Mouse (Mus musculus) liver, embryonic 14.5 days (tissue): Measurements from ENCODE around the gene Ghr. TPM values are rescaled to one million over a fixed set of nuclear protein-coding genes. Genes with fewer than 3 reads are reported as not detected.
A peak's percentile ranks its signal among the peaks of the same experiment; 100 is the strongest.

Source experiments
- ATAC-seq: fragments of 200-750 bp; cut with Nextera tagmentation; 2 replicates; pipeline ENCODE4 v1.8.0; 2017; ENCODE audit warnings: moderate number of reproducible peaks, mild to moderate bottlenecking, moderate library complexity; ENCODE audit not compliant: insufficient read depth
- DNase-seq, 3 experiments: peaks; one replicate each; pipeline ENCODE4 v3.0.0-alpha.2; 2012 to 2013; ENCODE audit warnings: low read depth in 3 of 3, low spot score in 3 of 3
- H3K27ac ChIP-seq: fragments of 300-500 bp; sonication (generic); 2 replicates; pipeline ENCODE4 v1.5.1; 2014; ENCODE audit warnings: moderate library complexity, mild to moderate bottlenecking, control low read depth, inconsistent platforms
- H3K27me3 ChIP-seq: fragments of 300-500 bp; sonication (generic); 2 replicates; pipeline ENCODE4 v1.6.1; 2014; ENCODE audit warnings: mild to moderate bottlenecking, low read length, moderate library complexity; ENCODE audit not compliant: control insufficient read depth, insufficient read depth
- H3K36me3 ChIP-seq: fragments of 300-500 bp; sonication (generic); replicated peaks from 2 replicates; pipeline ENCODE4 v1.6.1; 2014; ENCODE audit warnings: low read depth; ENCODE audit not compliant: control insufficient read depth, insufficient read depth
- H3K4me1 ChIP-seq, 2 experiments: fragments of 200-500 bp in 1 of 2; fragments of 300-500 bp in 1 of 2; sonication (generic) in 1 of 2; replicated peaks; 2 replicates each; pipeline ENCODE4 v1.6.1; 2012 to 2014; ENCODE audit warnings: antibody characterized with exemption in 1 of 2, inconsistent platforms in 1 of 2, low read length in 1 of 2; ENCODE audit not compliant: control insufficient read depth in 2 of 2, insufficient read depth in 2 of 2
- H3K4me2 ChIP-seq: fragments of 300-500 bp; sonication (generic); 2 replicates; pipeline ENCODE4 v1.6.1; 2014; ENCODE audit warnings: low read depth, mild to moderate bottlenecking, control low read depth, moderate library complexity
- H3K4me3 ChIP-seq, 2 experiments: fragments of 200-500 bp in 1 of 2; fragments of 300-500 bp in 1 of 2; sonication (generic) in 1 of 2; 2 replicates each; pipeline ENCODE4 v1.5.1; 2012 to 2014; ENCODE audit warnings: low read depth in 2 of 2, low read length in 2 of 2, mild to moderate bottlenecking in 2 of 2, control low read depth in 1 of 2, inconsistent platforms in 1 of 2, moderate library complexity in 1 of 2; ENCODE audit not compliant: insufficient read depth in 1 of 2
- H3K9ac ChIP-seq: fragments of 300-500 bp; sonication (generic); replicated peaks from 2 replicates; pipeline ENCODE4 v1.6.1; 2014; ENCODE audit warnings: mild to moderate bottlenecking, control low read depth, moderate library complexity
- H3K9me3 ChIP-seq: fragments of 300-500 bp; sonication (generic); 2 replicates; pipeline ENCODE4 v1.6.1; 2016; ENCODE audit warnings: low read length, mixed read lengths; ENCODE audit not compliant: control insufficient read depth
- CTCF ChIP-seq: IDR thresholded peaks from 2 replicates; pipeline ENCODE4 v1.5.1; 2016; ENCODE audit warnings: antibody characterized with exemption, low read depth, control low read depth
- EP300 ChIP-seq: IDR thresholded peaks from 2 replicates; pipeline ENCODE4 v1.6.1; 2016; ENCODE audit warnings: antibody characterized with exemption, low read depth
- WGBS: fragments of 180-500 bp; shearing (Covaris S2); extraction: QIAGEN DNeasy Blood & Tissue Kit; methylation state at CpG from one replicate; pipeline ENCODE4 v1.1.7; 2014; ENCODE audit not compliant: insufficient replicate concordance; 5-methylcytosine and 5-hydroxymethylcytosine counted together
- polyA plus RNA-seq, 2 experiments: library from polyadenylated mRNA; depleted of rRNA in 1 of 2; stranded (reverse) in 1 of 2; unstranded in 1 of 2; fragments of >200 nt; fragmentation: Nextera tagmentation in 1 of 2; extraction: Ambion mirVana in 1 of 2; gene quantifications; 2 replicates each; pipeline versions ENCODE4 v1.2.1 to v1.2.3; 2012 to 2014

The Ghr gene
- polyA plus RNA-seq, 2 experiments: 6.9 to 18.3 TPM

GRCm38 (mm10) chr15:3464754-3465153 is 118.5 kb downstream of the Ghr start:
- Histone ChIP-seq H3K9me3 (no peaks in the 10 kb centered on the region), H3K9ac (no peak overlapping the region), H3K27ac (no peak overlapping the region; the same call in 1 of the 2 replicates), H3K36me3 (no peaks in the 10 kb centered on the region), H3K4me3 (no peak overlapping the region), H3K27me3 (no peaks in the 10 kb centered on the region), H3K4me1 (no peaks in the 10 kb centered on the region; a peak in 1 of 4 replicates), H3K4me2 (peak overlapping the region; percentile 22; the same call in 1 of the 2 replicates)
- DNase-seq (peak; percentile 13 to 29 (median 26)), ATAC-seq (peak; percentile 68; the same call in 1 of the 2 replicates)
- WGBS: 54% methylated on average over 4 of the region's 4 CpGs
- TF ChIP-seq EP300 (no peak), CTCF (no peak)

- no peak for ATAC-seq
- H3K9me3 ChIP-seq: no peaks in the 10 kb centered on the region
- no peak overlapping the region for H3K4me2 ChIP-seq
- no peak for DNase-seq
- no peaks in the 10 kb centered on the region for H3K27me3 ChIP-seq
- no peak overlapping the region for H3K27ac ChIP-seq
- no peak overlapping the region for H3K9ac ChIP-seq
- H3K4me3 ChIP-seq: no peak overlapping the region
- no peaks in the 10 kb centered on the region for H3K4me1 ChIP-seq
- no peaks in the 10 kb centered on the region for H3K36me3 ChIP-seq
- 72% methylated on average over 4 of the region's 4 CpGs for WGBS
- TF ChIP-seq EP300 (no peak), CTCF (no peak)
These were observed 126.7 kb downstream of the Ghr start for GRCm38 (mm10) chr15:3456543-3456942.

- ATAC-seq: no peak
These were observed 127.7 kb downstream of the Ghr start for GRCm38 (mm10) chr15:3455572-3455971.

GRCm38 (mm10) chr15:3452080-3452752 is 131.1 kb downstream of the Ghr start:
- no peak for ATAC-seq
- no peaks in the 10 kb centered on the region for H3K9me3 ChIP-seq

More at GRCm38 (mm10) chr15:3455572-3455971, 127.7 kb downstream of the Ghr start:
- no peak overlapping the region for H3K4me2 ChIP-seq
- H3K4me1 ChIP-seq: no peaks in the 10 kb centered on the region
- H3K4me3 ChIP-seq: no peak overlapping the region
- no peak overlapping the region for H3K9ac ChIP-seq
- TF ChIP-seq CTCF: no peak
- no peak for TF ChIP-seq EP300
- no peak for DNase-seq
- H3K9me3 ChIP-seq: no peaks in the 10 kb centered on the region
- no peaks in the 10 kb centered on the region for H3K36me3 ChIP-seq
- H3K27ac ChIP-seq: no peak overlapping the region
- H3K27me3 ChIP-seq: no peaks in the 10 kb centered on the region

GRCm38 (mm10) chr15:3449564-3449963 is 133.7 kb downstream of the Ghr start:
- WGBS: 43% methylated on average over 2 of the region's 2 CpGs
- DNase-seq: no peak
- H3K9me3 ChIP-seq: no peaks in the 10 kb centered on the region

More at GRCm38 (mm10) chr15:3452080-3452752, 131.1 kb downstream of the Ghr start:
- H3K4me2 ChIP-seq: no peak overlapping the region
- no peak overlapping the region for H3K4me3 ChIP-seq
- H3K27me3 ChIP-seq: no peaks in the 10 kb centered on the region
- no peak overlapping the region for H3K9ac ChIP-seq
- DNase-seq: no peak
- TF ChIP-seq CTCF: no peak
- TF ChIP-seq EP300: no peak
- no peak overlapping the region for H3K27ac ChIP-seq
- H3K4me1 ChIP-seq: no peaks in the 10 kb centered on the region; a peak in 1 of 4 replicates
- WGBS: 51% methylated on average over 5 of the region's 5 CpGs
- H3K36me3 ChIP-seq: no peaks in the 10 kb centered on the region

More at GRCm38 (mm10) chr15:3449564-3449963, 133.7 kb downstream of the Ghr start:
- Histone ChIP-seq H3K27me3 (no peaks in the 10 kb centered on the region), H3K4me1 (no peaks in the 10 kb centered on the region; a peak in 1 of 4 replicates), H3K27ac (no peak overlapping the region), H3K4me2 (no peak overlapping the region), H3K36me3 (no peaks in the 10 kb centered on the region), H3K9ac (no peak overlapping the region), H3K4me3 (no peak overlapping the region)
- TF ChIP-seq EP300 (no peak), CTCF (no peak)
- no peak for ATAC-seq
